Mouse (Mus musculus) cerebellum, postnatal 36 days (tissue): ENCODE measurements at regions not wholly inside any gene's neighbourhood (a gene's known extent, or its start where the extent isn't known, plus 50 kb on each side); places are given as distances from the start of the nearest gene placed in this dataset.

ENCODE experiments used
- DNase-seq, 2 experiments: peaks; one replicate each; pipeline ENCODE4 v3.0.0; 2021 to 2022; ENCODE audit warnings: mixed read lengths in 2 of 2

- no peak for DNase-seq
These were observed 132.9 kb upstream of the Slco3a1 start for GRCm38 (mm10) chr7:74687303-74688115.

- no peak for DNase-seq
These were observed 129.4 kb upstream of the Slco3a1 start for GRCm38 (mm10) chr7:74683979-74684378.

- DNase-seq, result peak; percentile 30 to 34
These were observed 119.2 kb upstream of the Slco3a1 start for GRCm38 (mm10) chr7:74673626-74674295.

GRCm38 (mm10) chr7:74669110-74669509, 114.5 kb upstream of the Slco3a1 start:
- no peak for DNase-seq

- no peak for DNase-seq
These were observed 112.5 kb upstream of the Slco3a1 start for GRCm38 (mm10) chr7:74667106-74667505.

- DNase-seq, result no peak
These were observed 109.2 kb upstream of the Slco3a1 start for GRCm38 (mm10) chr7:74663820-74664219.

- DNase-seq, result no peak
These were observed 92.7 kb upstream of the Slco3a1 start for GRCm38 (mm10) chr7:74647310-74647709.

GRCm38 (mm10) chr7:74640171-74640570, 85.6 kb upstream of the Slco3a1 start:
- DNase-seq, result peak; percentile 4 to 11

GRCm38 (mm10) chr7:74632217-74632616, 77.6 kb upstream of the Slco3a1 start:
- no peak for DNase-seq

- no peak for DNase-seq
These were observed 74.4 kb upstream of the Slco3a1 start for GRCm38 (mm10) chr7:74628799-74629468.
